Mouse (Mus musculus) olfactory bulb, adult 2 months (tissue): Measurements from ENCODE around the gene Rhot1. TPM values are rescaled to one million over a fixed set of nuclear protein-coding genes. Genes with fewer than 3 reads are reported as not detected.

Experiments
- H3K27ac ChIP-seq: fragments of 200-500 bp; 2 replicates; pipeline ENCODE4 v1.5.1; 2012; ENCODE audit warnings: low read depth, low read length; ENCODE audit not compliant: insufficient read depth
- H3K4me1 ChIP-seq: fragments of 200-500 bp; 2 replicates; pipeline ENCODE4 v1.6.1; 2012; ENCODE audit warnings: low read length; ENCODE audit not compliant: control insufficient read depth, insufficient read depth
- H3K4me3 ChIP-seq: fragments of 200-500 bp; 2 replicates; pipeline ENCODE4 v1.5.1; 2012; ENCODE audit warnings: mild to moderate bottlenecking, low read depth, low read length, moderate library complexity; ENCODE audit not compliant: insufficient read depth
- CTCF ChIP-seq: fragments of 200-500 bp; IDR thresholded peaks from 2 replicates; pipeline ENCODE4 v1.5.1; 2012; ENCODE audit warnings: low read depth, mild to moderate bottlenecking, low read length, moderate library complexity; ENCODE audit not compliant: insufficient read depth
- POLR2A ChIP-seq: fragments of 200-500 bp; IDR thresholded peaks from 2 replicates; pipeline ENCODE4 v1.6.1; 2012; ENCODE audit warnings: mild to moderate bottlenecking, low read depth, low read length, moderate library complexity; ENCODE audit not compliant: insufficient read depth
- WGBS: fragments of 180-500 bp; shearing (Covaris S2); methylation state at CpG from one replicate; pipeline ENCODE4 v1.1.7; 2018; 5-methylcytosine and 5-hydroxymethylcytosine counted together
- polyA plus RNA-seq: library from polyadenylated mRNA; stranded (reverse); fragments of >200 nt; gene quantifications from 2 replicates; pipeline ENCODE4 v1.2.4, GENCODE M21; 2012; ENCODE audit warnings: low replicate concordance; ENCODE audit not compliant: missing spikeins, insufficient read depth, insufficient read length

The Rhot1 gene
- polyA plus RNA-seq, 1 experiment, result not detected

DNA sequence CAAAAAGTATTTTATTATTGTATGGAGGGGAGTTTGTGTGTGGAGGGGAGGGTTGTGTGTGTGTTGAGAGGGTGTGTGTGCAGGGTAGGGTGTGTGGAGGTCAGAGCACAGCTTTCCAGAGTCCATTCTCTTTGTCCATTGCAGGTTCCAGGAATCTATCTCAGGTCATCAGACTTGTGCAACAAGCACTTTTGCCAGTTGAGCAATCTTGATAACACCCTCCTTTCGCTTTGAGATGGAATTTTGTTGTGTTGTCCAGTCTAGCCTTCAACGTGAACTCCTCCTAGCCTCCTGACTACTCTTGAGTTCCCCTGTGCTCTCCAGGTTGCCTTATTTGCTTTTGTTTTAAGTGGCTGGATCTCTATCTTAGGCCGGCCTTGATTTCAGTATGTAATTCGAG is 18.5 kb upstream of the Rhot1 start:
- no peak for TF ChIP-seq CTCF
- TF ChIP-seq POLR2A, result no peak
- H3K4me1 ChIP-seq, result 0 out of 2 replicates have a peak, but pooled peaks cover 3% of the 10 kb centered on the region
- WGBS, result 83% methylated on average over 4 of the region's 4 CpGs
- H3K4me3 ChIP-seq, result no peak overlapping the region
- H3K27ac ChIP-seq, result no peak overlapping the region

DNA sequence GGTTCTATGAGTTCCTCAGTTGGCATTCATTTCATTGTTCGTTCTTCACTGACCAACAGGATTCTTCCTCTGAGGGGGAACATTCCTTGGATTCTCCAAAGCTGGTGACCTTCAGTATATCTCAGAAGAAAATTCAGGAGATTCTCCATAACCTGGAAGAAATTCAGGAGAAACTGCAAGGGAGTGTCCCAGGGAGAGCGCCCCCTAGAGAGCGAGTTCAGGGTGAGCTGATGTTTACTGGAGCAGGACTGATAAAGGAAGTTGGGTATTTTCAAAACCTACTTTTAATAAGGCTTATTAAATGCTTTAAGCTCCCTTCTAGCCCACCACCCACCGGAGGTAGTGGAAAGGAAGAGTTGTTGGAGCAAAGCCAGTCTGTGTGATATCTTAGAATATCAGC is 15.0 kb upstream of the Rhot1 start:
- WGBS, result 72% methylated on average over 4 of the region's 4 CpGs
- H3K4me1 ChIP-seq, result no peaks in the 10 kb centered on the region
- TF ChIP-seq POLR2A, result no peak
- TF ChIP-seq CTCF, result no peak
- H3K27ac ChIP-seq, result no peak overlapping the region
- no peak overlapping the region for H3K4me3 ChIP-seq

DNA sequence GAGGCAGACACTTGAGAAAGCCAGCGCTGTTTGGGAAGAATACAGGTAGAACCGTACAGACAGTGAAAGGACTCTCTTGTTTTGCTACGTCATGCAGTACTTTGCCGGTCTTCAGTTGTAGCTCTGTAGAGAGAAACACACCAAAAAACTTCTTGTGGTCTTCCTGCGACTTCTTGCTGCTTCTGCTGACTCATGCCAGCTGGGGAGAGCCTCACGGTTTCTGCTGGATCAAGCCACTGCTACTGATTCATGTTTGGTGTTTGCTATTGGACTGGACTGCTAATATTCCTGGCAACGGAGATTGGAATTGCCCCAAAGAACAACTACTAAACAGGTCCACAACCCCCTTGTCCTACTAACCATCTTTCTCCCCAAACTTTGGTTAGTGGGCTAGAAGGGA is 12.5 kb upstream of the Rhot1 start:
- Histone ChIP-seq H3K4me3 (no peak overlapping the region), H3K27ac (no peak overlapping the region), H3K4me1 (no peaks in the 10 kb centered on the region)
- TF ChIP-seq CTCF, result no peak
- no peak for TF ChIP-seq POLR2A
- WGBS, result 90% methylated on average over 7 of the region's 7 CpGs

DNA sequence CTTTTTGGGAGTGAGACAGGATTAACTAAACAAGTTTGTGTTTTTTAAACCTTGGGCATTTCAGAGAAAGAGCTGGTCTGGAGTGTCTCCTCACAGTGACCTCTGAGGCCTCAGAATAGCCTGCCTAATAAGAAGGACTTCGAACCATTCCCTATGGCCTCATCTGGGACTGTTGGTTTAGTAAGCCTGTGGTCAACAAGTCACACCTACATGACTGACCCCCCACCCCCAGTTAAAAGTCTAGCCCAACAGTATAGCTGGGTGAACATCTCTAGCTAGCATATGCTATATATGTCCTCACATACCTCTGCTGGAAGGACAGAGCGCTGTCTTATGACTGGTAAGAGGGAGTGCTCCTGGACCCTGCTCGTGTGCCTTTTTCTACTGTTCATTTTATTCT is 9.5 kb upstream of the Rhot1 start:
- no peaks in the 10 kb centered on the region for H3K4me1 ChIP-seq
- TF ChIP-seq CTCF, result no peak
- no peak for TF ChIP-seq POLR2A
- H3K4me3 ChIP-seq, result no peak overlapping the region
- H3K27ac ChIP-seq, result no peak overlapping the region
- 95% methylated on average over 3 of the region's 3 CpGs for WGBS

DNA sequence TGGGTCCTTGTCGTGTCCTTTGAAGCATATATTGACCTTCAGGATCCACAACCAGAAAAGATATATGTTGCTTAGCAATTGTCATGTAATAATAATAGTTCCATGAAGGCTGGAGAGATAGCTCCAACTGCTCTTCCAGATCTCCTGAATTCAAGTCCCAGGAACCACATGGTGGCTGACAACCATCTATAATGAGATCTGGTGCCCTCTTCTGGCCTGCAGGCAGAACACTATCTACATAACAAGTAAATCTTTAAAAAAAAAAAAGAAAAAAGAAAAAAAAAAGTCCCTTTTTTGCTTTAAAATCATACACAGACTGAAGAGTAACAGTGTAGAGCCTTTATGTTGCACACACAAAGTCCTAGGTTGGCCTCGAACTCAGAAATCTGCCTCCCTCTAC is 9.0 kb upstream of the Rhot1 start:
- TF ChIP-seq CTCF (no peak), POLR2A (no peak)
- Histone ChIP-seq H3K4me1 (no peaks in the 10 kb centered on the region), H3K4me3 (no peak overlapping the region), H3K27ac (no peak overlapping the region)
- 96% methylated on average over 2 of the region's 2 CpGs for whole genome bisulfite sequencing

DNA sequence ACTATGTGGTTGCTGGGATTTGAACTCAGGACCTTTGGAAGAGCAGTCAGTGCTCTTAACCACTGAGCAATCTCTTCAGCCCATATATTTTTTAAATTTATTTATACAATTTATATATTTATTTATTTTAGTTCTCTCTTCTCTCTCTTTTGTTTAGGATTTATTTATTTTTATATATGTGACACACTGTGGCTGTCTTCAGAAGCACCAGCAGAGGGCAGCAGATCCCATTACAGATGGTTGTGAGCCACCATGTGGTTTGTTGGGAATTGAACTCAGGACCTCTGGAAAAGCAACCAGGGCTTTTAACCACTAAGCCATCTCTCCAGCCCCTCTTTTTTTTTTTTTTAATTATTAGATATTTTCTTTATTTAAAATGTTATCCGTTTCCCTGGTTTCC is 8.5 kb upstream of the Rhot1 start:
- Histone ChIP-seq H3K4me1 (no peaks in the 10 kb centered on the region), H3K27ac (no peak overlapping the region), H3K4me3 (no peak overlapping the region)
- WGBS, result 70% methylated on average over 1 of the region's 1 CpGs
- no peak for TF ChIP-seq CTCF
- TF ChIP-seq POLR2A, result no peak

DNA sequence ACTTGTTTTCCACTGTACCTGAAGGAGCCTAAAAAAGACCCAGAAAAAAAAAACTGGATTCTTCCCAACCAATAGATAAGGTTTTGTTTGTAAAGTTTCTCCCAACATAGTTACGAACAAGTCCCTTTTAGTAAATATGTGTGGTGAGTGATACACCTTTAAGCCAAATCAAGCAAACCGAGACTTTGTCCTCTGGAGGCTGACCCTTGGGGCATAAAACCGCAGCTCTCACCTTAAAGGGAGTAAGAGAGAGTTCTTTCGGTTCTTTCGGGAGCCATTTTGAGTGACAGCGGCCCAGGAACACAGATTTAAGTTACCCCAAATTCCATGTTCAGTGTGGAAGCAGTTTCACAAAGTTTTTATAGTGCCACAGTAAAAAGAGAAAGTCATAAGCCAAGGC is 6.5 kb upstream of the Rhot1 start:
- TF ChIP-seq POLR2A (no peak), CTCF (no peak)
- 80% methylated on average over 6 of the region's 6 CpGs for WGBS
- Histone ChIP-seq H3K4me1 (no peaks in the 10 kb centered on the region), H3K27ac (no peak overlapping the region), H3K4me3 (no peak overlapping the region)

DNA sequence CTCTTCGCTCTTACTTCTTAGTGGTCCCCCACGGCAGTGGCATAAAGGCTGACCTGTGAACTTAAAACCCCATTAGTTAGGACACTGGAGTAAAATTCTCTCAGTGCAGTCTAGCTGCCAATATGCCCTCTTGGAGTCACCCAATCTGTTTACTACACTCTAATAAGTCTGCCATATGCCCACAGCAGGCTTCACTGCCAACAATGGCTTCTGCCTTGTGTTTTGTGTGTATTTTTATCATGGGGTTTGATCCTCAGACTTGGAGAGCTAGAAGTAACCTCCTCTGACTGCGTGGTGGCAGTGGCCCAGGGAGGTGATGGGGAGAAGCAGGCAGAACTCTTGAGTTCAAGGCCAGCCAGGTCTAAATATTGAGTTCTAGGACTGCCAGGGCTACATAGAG is 4.8 kb upstream of the Rhot1 start:
- WGBS, result 86% methylated on average over 3 of the region's 3 CpGs

DNA sequence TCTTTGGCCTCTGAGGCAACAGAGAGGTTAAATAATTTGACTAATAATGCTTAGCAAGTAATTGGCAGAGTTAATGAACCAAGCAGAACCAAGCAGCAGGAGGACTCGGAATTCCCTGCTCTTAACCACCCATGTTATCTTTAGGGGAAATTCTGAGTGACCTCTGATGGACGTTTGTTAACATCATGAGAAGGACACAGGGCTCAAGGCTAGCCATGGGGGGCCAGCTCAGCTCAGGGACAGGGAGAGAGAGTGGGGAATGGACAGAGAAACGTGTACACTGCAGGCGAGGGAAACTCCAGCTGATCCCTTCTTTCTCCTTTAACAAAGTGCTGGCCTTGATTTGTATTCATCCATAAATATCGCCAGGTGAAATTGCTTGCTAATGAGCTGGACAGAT is 3.9 kb upstream of the Rhot1 start:
- Histone ChIP-seq H3K4me1 (no peaks in the 10 kb centered on the region), H3K27ac (no peak overlapping the region), H3K4me3 (no peak overlapping the region)
- TF ChIP-seq CTCF (no peak), POLR2A (no peak)
- WGBS, result 41% methylated on average over 5 of the region's 5 CpGs

More for the DNA sequence above, 4.8 kb upstream of the Rhot1 start:
- Histone ChIP-seq H3K4me1 (no peaks in the 10 kb centered on the region), H3K27ac (no peak overlapping the region), H3K4me3 (no peak overlapping the region)
- TF ChIP-seq POLR2A (no peak), CTCF (no peak)

DNA sequence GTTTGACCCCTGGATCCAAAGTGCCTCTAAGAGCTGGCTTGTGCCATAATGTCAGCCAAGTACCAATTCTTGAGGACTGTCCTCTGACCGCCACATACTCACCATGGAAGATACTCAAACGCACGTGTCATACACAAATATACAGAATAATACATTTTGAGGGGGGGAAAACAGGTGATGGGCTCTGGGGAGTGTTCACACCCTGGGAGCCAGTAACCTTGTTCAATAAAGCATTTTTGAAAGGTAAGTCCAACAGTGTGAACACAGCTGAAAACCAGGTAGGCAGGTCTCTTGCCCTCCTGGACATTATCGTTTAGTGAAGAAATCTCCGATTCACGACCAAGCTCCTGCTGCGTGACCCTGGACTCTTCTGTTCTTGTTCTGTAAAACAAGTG is 357 bp upstream of the Rhot1 start:
- Histone ChIP-seq H3K4me3 (no peak overlapping the region), H3K27ac (no peak overlapping the region), H3K4me1 (peaks cover 5% of the 10 kb centered on the region)
- 40% methylated on average over 7 of the region's 7 CpGs for WGBS
- TF ChIP-seq POLR2A (no peak), CTCF (no peak)

DNA sequence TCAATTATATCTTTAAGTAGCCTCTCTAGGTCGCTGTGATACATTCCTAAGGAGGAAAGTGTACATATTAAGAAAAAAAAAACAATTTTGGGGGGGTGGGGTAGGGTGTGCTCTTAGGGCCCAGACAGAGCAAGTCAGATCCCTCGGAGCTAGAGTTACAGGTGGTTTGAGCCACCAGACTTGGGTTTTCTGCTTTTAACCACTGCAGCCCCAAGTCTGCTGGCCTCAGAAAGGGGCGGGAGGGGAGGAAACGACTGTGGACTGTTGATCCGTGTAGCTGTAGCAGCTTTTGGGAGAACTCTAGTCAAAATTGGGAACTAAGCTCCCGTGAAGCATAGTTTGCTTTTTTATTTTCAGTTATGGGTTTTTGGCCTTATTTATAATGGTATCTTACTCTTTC is 1.5 kb downstream of the Rhot1 start:
- no peak overlapping the region for H3K4me3 ChIP-seq
- TF ChIP-seq CTCF (no peak), POLR2A (no peak)
- peaks cover 5% of the 10 kb centered on the region for H3K4me1 ChIP-seq
- WGBS, result 27% methylated on average over 6 of the region's 6 CpGs
- no peak overlapping the region for H3K27ac ChIP-seq
